In the genomic region with DNA sequence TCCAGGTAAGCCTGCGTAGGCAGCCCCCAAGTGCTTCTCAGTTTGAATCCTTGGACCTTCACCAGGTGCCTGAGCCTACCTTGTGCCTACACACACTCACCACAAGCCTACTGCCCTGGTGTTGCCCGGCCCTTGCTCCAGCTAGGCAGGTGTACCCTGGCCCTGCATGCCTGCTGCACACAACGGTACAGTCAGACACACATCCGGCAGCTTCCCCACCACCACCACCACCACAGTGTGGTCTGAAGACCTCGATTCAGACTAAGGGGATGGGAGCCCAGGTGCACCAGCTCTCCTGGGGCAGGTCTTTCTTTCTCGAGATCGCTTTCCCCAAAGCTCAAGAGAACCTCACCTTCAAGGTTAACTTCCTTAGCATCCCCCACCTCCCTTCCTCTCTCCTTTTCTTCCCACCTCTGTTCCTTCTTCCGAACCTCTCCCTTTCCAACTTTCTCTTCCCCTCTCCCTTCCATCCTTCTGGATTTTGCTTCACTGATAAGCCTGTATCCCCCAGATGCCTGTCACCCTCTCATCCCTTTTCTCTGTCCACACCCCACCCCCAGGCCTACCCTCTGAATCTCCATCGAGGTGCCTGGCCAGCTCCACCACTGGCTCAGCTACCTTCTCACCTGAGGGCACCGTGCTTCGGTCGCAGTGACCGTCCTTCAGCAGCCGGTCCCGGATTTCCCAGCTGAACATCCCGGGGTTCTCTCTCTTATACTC, we compare ENCODE assay signal across 15 mouse cellular contexts. TPM values are rescaled to one million over a fixed set of nuclear protein-coding genes. Genes with fewer than 3 reads are reported as not detected.
DNase-seq lines count a peak whose midpoint lies in the region; ATAC-seq and TF ChIP-seq lines count a peak whose summit lies in the region.
"Had no signal": no experiment of that assay in that cellular context is flagged by ENCODE, and none has a peak within 500 bp of the region (broad histone marks: within the 10 kb centered on the region; RNA-seq: fewer than 3 reads in every experiment).

No protein-coding gene starts in this region.

- peak overlapping the region; percentile 54; the same call in 1 of the 2 replicates for H3K4me3 ChIP-seq in neural tube, embryonic 12.5 days
- H3K4me3 ChIP-seq in neural tube, embryonic 15.5 days (replicated peaks) = no peak overlapping the region
- no peak overlapping the region for H3K4me3 ChIP-seq in hindbrain, embryonic 13.5 days
- H3K4me3 ChIP-seq in midbrain, postnatal 0 days (ENCODE audit: low read depth, low read length) = peak overlapping the region; percentile 27
- H3K4me3 ChIP-seq in lung, adult 2 months (replicated peaks; ENCODE audit: extremely low read depth, low read depth, low read length) = no peak overlapping the region

- DNase-seq in midbrain, postnatal 0 days (ENCODE audit: low spot score) = no peak
- no peak for DNase-seq in cerebellum, postnatal 4 days (ENCODE audit: low spot score in 2 of 2)
- DNase-seq in lung, adult 2 months = no peak
- DNase-seq in heart, adult 11 months = no peak
- DNase-seq: cerebellum, adult 18-20 months; right cerebral cortex, postnatal 25 days had no signal

- no peaks in the 10 kb centered on the region for H3K9me3 ChIP-seq in neural tube, embryonic 12.5 days
- H3K9me3 ChIP-seq in neural tube, embryonic 15.5 days (replicated peaks) = no peaks in the 10 kb centered on the region
- H3K9me3 ChIP-seq in hindbrain, embryonic 13.5 days = no peaks in the 10 kb centered on the region
- no peaks in the 10 kb centered on the region for H3K9me3 ChIP-seq in midbrain, postnatal 0 days (ENCODE audit: low read length)

- peaks cover 79% of the 10 kb centered on the region for H3K4me1 ChIP-seq in neural tube, embryonic 12.5 days
- H3K4me1 ChIP-seq in neural tube, embryonic 15.5 days = peaks cover 45% of the 10 kb centered on the region
- peaks cover 54% of the 10 kb centered on the region for H3K4me1 ChIP-seq in hindbrain, embryonic 13.5 days (replicated peaks)
- no peaks in the 10 kb centered on the region for H3K4me1 ChIP-seq in midbrain, postnatal 0 days (ENCODE audit: insufficient read depth, low read length)
- H3K4me1 ChIP-seq in lung, adult 2 months (ENCODE audit: control insufficient read depth, insufficient read depth, low read length) = no peaks in the 10 kb centered on the region

- no peak overlapping the region for H3K9ac ChIP-seq in neural tube, embryonic 12.5 days
- no peak overlapping the region for H3K9ac ChIP-seq in neural tube, embryonic 15.5 days (replicated peaks)
- no peak overlapping the region for H3K9ac ChIP-seq in hindbrain, embryonic 13.5 days
- H3K9ac ChIP-seq in midbrain, postnatal 0 days (replicated peaks; ENCODE audit: low read length, poor library complexity, severe bottlenecking) = 0 out of 2 replicates have a peak overlapping the region, but pooled peaks have one; percentile 8

- no peak for ATAC-seq in neural tube, embryonic 12.5 days (ENCODE audit: low FRiP score, low read depth)
- no peak for ATAC-seq in neural tube, embryonic 15.5 days (ENCODE audit: low FRiP score)
- no peak for ATAC-seq in hindbrain, embryonic 13.5 days (ENCODE audit: low FRiP score)
- no peak for ATAC-seq in midbrain, postnatal 0 days (ENCODE audit: low FRiP score)
- ATAC-seq: inflammation-experienced regulatory T-cells, adult 6 months had no signal

- H3K27me3 ChIP-seq in neural tube, embryonic 12.5 days (replicated peaks) = peaks cover 84% of the 10 kb centered on the region
- H3K27me3 ChIP-seq in neural tube, embryonic 15.5 days (replicated peaks) = peaks cover 95% of the 10 kb centered on the region
- peaks cover 99% of the 10 kb centered on the region for H3K27me3 ChIP-seq in hindbrain, embryonic 13.5 days
- H3K27me3 ChIP-seq in midbrain, postnatal 0 days (ENCODE audit: insufficient read depth, low read length) = peaks cover 43% of the 10 kb centered on the region

- no peak overlapping the region for H3K27ac ChIP-seq in neural tube, embryonic 12.5 days
- H3K27ac ChIP-seq in neural tube, embryonic 15.5 days (replicated peaks) = no peak overlapping the region
- no peak overlapping the region for H3K27ac ChIP-seq in hindbrain, embryonic 13.5 days
- no peak overlapping the region for H3K27ac ChIP-seq in midbrain, postnatal 0 days (ENCODE audit: low read depth, low read length)

- no peak for TF ChIP-seq POLR2A in lung, adult 2 months (IDR thresholded peaks at IDR 0.05; ENCODE audit: borderline replicate concordance, extremely low read depth, low read depth, low read length)

- WGBS in neural tube, embryonic 12.5 days = 9% methylated on average over 16 of the region's 16 CpGs
- 12% methylated on average over 16 of the region's 16 CpGs for WGBS in neural tube, embryonic 15.5 days
- WGBS in hindbrain, embryonic 13.5 days = 14% methylated on average over 16 of the region's 16 CpGs
- WGBS in midbrain, postnatal 0 days = 16% methylated on average over 16 of the region's 16 CpGs
- 9% methylated on average over 16 of the region's 16 CpGs for WGBS in lung, adult 2 months

- no peak for TF ChIP-seq CTCF in midbrain, postnatal 0 days (IDR thresholded peaks at IDR 0.05)
- no peak for TF ChIP-seq CTCF in lung, adult 2 months (IDR thresholded peaks at IDR 0.05; ENCODE audit: insufficient read depth, low read length)

- H3K36me3 ChIP-seq in neural tube, embryonic 12.5 days = no peaks in the 10 kb centered on the region; the same call in 1 of the 2 replicates
- H3K36me3 ChIP-seq in neural tube, embryonic 15.5 days = no peaks in the 10 kb centered on the region
- H3K36me3 ChIP-seq in hindbrain, embryonic 13.5 days = no peaks in the 10 kb centered on the region
- H3K36me3 ChIP-seq in midbrain, postnatal 0 days (ENCODE audit: insufficient read depth, low read length) = no peaks in the 10 kb centered on the region

- peak overlapping the region; percentile 67 for H3K4me2 ChIP-seq in neural tube, embryonic 12.5 days (replicated peaks)
- H3K4me2 ChIP-seq in neural tube, embryonic 15.5 days = no peak overlapping the region
- H3K4me2 ChIP-seq in hindbrain, embryonic 13.5 days = peak overlapping the region; percentile 42; the same call in 1 of the 2 replicates
- H3K4me2 ChIP-seq in midbrain, postnatal 0 days (ENCODE audit: low read depth, low read length, poor library complexity, severe bottlenecking) = peak overlapping the region; percentile 44

RNA-seq across cellular contexts. Expression of gene Pax7, which starts 4.3 kb away (rescaled TPM):
- polyA plus RNA-seq in neural tube, embryonic 12.5 days (2016; fragmentation: Nextera tagmentation; extraction: Ambion mirVana) = 2.3 and 2.7 TPM in 2 replicates
- polyA plus RNA-seq in neural tube, embryonic 15.5 days (2015; fragmentation: Nextera tagmentation; extraction: Ambion mirVana) = 0.14 and 0.17 TPM in 2 replicates
- polyA plus RNA-seq in hindbrain, embryonic 13.5 days (2015; fragmentation: Nextera tagmentation; extraction: Ambion mirVana) = 0.84 and 1.6 TPM in 2 replicates
- total RNA-seq in midbrain, postnatal 0 days (2014; rRNA removed) = 34.9 and 36.0 TPM in 2 replicates
- polyA plus RNA-seq in midbrain, postnatal 0 days (2015; fragmentation: Nextera tagmentation; extraction: Ambion mirVana) = 3.0 and 3.4 TPM in 2 replicates
- polyA plus RNA-seq in lung, adult 2 months (2012; rRNA removed) = 0.06 and 0.18 TPM in 2 replicates
- total RNA-seq: left cerebral cortex, postnatal 25 days had no signal
- polyA plus RNA-seq: heart, embryonic 16.5 days; inflammation-experienced regulatory T-cells, adult 6 months; kidney, embryonic 16.5 days; liver, embryonic 16.5 days; urinary bladder, adult 2 months had no signal

Comparison
In these comparisons a context has a peak if more than half of its experiments do, and no peak if none do; other contexts are left out.
1. H3K4me3 ChIP-seq: peak in neural tube, embryonic 12.5 days (single experiment) and midbrain, postnatal 0 days (single experiment); none in neural tube, embryonic 15.5 days (single experiment), hindbrain, embryonic 13.5 days (single experiment) and lung, adult 2 months (single experiment).